Mouse (Mus musculus): ENCODE data around the gene Pitpnc1.

- no peak for TF ChIP-seq CTCF (conservative IDR thresholded peaks at IDR 0.05 in 1 of 2, IDR thresholded peaks at IDR 0.05 in 1 of 2; ENCODE audit: low read depth in 2 of 2, low read length in 2 of 2)
- TF ChIP-seq POLR2A (IDR thresholded peaks at IDR 0.05; ENCODE audit: low read depth, low read length) = no peak
- TF ChIP-seq TCF12 (IDR thresholded peaks at IDR 0.05; ENCODE audit: low read depth, low read length) = no peak
- TF ChIP-seq KAT2A (IDR thresholded peaks at IDR 0.05; ENCODE audit: insufficient replicate concordance, low read length) = no peak
- no peak for TF ChIP-seq MAX (IDR thresholded peaks at IDR 0.05; ENCODE audit: low read length)
- TF ChIP-seq USF1 (IDR thresholded peaks at IDR 0.05; ENCODE audit: low read depth, low read length) = no peak
- no peak for TF ChIP-seq EP300 (IDR thresholded peaks at IDR 0.05; ENCODE audit: low read length)
- no peak for TF ChIP-seq POLR2AphosphoS2 (IDR thresholded peaks at IDR 0.05; ENCODE audit: low read depth, low read length)
- TF ChIP-seq MYC (IDR thresholded peaks at IDR 0.05; ENCODE audit: low read depth, low read length) = no peak
- TF ChIP-seq MEF2A (IDR thresholded peaks at IDR 0.05; ENCODE audit: borderline replicate concordance, low read depth, low read length) = no peak
- TF ChIP-seq ZMIZ1 (IDR thresholded peaks at IDR 0.05; ENCODE audit: low read depth, low read length) = no peak
- TF ChIP-seq HCFC1 (IDR thresholded peaks at IDR 0.05; ENCODE audit: low read depth, low read length) = no peak
- TF ChIP-seq MAFK (IDR thresholded peaks at IDR 0.05; ENCODE audit: insufficient replicate concordance, low read length) = no peak
Observed at GRCm38 (mm10) chr11:107354499-107355143, 115.9 kb downstream of the Pitpnc1 start.
